Mouse (Mus musculus) mouse embryonic stem cell (cell line): ENCODE measurements around the gene Fga.

Experiments
- in situ Hi-C, 2 experiments: fragments of 300-500 bp; cut with MboI; formaldehyde crosslinking; loops; 1 replicate in 1 of 2; 3 replicates in 1 of 2; pipeline ENCODE4 v1.14.3; 2019 to 2020; ENCODE audit warnings: low sequenced_read_pairs in 2 of 2, low pct_unique_long_range_greater_than_20kb in 1 of 2, mixed read lengths in 1 of 2; ENCODE audit not compliant: unreplicated experiment in 1 of 2

Gene Fga

DNA sequence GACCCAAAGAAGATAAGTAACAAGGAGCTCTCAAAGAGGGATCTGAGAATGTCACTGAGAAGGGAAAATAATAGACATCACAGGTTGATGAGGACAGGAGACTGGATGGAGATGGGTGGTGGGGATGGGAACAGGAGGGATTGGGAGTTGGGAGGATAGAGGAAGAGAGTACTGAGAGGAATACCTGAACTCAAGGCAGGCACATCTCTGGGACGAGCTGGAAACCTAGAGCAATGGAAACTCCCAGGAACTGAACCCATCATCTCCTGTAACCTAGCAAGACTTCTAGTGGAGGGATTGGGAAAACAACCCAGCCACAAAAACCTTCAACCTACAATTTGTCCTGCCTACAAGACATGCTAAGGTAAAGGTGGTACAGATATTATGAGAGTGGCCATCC, 9.6 kb upstream of the Fga start:
- in situ Hi-C loops: loop anchor here in 1 of 2 experiments (25.0 kb wide), 1 partner anchor 246 kb away; no protein-coding TSS in a partner anchor

DNA sequence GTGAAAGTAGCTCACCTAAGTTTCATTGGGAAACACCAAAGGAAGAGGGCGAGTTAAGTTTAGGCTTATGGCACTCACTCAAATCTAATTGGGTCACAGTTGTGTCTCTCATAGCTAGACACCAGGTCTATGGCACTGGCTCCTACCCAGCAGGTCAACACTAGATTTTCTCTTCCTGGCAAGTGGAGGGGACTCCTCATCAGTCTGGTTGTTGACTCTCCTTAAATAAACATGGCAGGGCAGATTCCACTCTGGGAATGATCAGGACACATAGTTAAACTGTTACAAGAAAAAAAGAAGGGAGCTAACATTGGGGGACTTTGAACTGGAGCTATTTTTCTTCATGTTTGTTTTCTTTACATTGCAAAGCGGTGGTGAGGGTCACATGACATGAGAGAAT, 5.5 kb upstream of the Fga start:
- in situ Hi-C loops: loop anchor here in 1 of 2 experiments (25.0 kb wide), 1 partner anchor 242 kb away; no protein-coding TSS in a partner anchor

DNA sequence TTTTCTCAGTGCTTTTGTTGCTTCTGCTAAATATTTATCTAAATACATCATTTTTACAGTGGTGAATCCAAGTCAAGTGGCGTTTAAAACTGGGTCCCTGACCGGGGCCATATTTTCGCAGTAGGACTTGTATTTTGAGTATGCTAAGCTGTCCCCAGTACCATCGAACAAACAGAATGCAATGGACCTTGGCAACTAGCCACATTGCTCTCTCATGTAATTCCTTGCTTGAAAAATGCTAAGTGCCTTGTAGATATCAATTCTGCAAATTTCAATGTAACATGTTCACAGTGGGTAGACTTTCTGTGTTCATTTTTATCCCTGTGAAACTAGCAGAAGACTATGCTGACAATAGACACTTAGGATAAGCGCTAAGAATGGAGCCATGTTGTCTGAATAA, 4.7 kb upstream of the Fga start:
- in situ Hi-C loops: loop anchor here in 1 of 2 experiments (25.0 kb wide), 1 partner anchor 241 kb away; no protein-coding TSS in a partner anchor

DNA sequence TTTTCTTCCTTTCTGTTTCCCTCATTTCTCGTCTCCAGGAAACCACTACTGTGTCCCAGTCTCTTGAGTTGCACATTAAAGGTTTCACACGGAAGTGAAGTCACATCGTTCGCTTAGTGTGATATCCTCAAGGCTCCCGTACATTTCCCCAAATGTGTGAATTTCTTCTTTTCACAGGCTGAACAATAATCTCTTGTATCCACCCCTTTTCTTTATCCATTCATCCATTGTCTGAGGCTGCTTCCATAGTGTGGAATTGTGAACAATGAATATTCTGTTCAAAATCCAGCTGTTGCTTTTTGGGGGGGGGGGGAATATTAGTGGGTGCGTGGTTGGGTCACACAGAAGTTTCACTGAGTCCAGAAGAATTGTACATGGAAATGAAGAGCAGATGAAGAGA, 840 bp upstream of the Fga start:
- in situ Hi-C loops: no loop called here

DNA sequence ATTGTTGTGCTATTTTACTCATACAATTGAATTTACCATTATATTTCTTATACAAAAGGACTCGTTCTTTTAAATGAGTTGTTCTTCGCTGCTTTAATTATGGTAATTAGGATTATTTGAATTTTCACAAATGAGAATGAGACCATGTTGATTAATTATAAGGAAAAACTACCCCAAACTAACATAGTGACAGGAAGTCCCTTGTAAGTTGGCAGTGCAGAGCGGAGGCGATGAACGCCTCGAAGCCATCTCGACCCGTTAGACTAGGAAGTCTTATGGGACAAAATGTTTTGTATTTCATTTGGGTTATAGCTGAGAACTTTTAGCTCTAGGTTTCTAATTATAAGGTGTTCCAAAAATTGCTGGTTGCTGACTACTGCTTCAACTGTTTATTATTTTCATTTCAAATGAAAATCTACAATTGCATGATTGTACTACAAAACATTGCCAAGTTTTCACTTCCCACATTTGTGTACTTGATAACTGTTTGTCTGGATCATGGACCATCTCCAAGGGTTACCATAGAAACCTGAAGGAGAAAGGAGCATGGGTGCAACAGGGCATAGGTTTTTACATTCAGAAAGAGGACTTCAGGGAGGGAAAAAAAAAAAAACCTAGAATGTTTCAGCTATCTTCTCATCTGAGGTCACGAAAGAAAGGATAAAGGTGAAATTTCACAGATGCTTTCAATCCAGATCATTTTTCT, 1.8 kb downstream of the Fga start:
- in situ Hi-C loops: no loop called here

DNA sequence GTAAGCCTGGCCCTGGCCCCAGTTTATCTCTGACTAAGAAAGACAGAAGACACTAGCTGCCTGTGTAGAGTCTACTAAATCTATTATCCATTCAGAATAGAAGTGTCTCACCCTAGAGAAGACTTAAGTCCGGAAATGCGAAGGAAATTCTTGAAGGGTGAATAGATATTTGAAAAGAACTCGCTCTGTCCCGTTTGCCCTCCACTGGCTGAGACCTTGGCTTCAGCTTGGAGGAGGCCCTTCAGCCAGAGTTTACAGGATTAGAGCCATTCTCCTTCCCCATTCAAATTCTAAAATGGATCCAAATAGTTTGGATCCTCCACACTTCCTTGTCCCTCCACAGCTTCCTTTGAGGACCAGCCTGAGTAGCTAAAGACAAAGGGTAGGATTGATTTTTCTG, 4.5 kb downstream of the Fga start:
- in situ Hi-C loops: no loop called here

DNA sequence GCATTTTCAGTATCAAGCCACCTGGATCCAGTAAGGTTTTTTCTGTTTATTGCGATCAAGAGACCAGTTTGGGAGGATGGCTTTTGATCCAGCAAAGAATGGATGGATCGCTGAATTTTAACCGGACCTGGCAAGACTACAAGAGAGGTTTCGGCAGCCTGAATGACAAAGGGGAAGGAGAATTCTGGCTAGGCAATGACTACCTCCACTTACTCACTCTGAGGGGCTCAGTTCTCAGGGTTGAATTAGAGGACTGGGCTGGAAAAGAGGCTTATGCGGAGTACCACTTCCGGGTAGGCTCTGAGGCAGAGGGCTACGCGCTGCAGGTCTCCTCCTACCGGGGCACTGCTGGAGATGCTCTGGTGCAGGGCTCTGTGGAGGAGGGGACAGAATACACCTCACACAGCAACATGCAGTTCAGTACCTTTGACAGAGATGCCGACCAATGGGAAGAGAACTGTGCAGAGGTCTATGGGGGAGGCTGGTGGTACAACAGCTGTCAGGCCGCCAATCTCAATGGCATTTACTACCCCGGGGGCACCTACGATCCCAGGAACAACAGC, 7.0 kb downstream of the Fga start:
- in situ Hi-C loops: no loop called here

DNA sequence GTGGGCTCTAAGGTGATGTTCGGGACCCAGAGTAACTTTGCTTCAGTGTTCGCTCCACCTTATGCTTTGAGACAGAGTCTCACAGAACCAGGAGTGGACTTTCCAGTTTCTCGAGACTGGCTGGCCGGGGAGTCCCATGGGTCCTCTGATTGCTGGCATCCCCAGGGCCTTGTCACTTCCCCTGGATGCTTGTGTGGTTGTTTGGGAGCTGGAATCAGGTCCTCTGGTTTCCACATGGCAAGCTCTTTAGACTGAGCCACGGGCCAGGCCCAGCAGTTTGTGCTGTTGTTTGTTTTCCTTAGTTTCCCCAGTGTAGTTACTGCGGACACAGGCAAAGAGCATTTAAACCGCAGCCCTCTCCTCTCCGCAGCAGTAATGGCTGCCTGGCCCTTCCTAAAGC, 7.9 kb downstream of the Fga start:
- in situ Hi-C loops: no loop called here

DNA sequence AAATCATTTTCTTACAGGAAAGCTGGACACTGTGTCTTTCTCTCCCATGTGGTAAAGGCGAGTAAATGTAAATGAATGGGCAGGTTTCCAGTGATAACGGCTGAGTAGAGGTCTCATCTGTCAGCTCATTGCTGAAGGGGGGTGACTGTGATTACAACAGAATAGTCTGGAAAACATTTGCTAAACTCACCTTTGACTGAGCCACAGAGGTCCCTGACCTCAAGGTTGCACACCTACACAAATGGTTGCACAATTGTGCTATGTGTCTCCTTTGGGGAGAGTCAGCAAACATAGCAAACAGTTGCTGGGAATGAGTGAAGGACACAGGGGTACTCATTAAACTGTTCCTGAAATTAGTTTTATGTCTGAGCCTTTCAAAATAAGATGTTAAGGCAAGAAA, 13.0 kb downstream of the Fga start:
- in situ Hi-C loops: no loop called here

DNA sequence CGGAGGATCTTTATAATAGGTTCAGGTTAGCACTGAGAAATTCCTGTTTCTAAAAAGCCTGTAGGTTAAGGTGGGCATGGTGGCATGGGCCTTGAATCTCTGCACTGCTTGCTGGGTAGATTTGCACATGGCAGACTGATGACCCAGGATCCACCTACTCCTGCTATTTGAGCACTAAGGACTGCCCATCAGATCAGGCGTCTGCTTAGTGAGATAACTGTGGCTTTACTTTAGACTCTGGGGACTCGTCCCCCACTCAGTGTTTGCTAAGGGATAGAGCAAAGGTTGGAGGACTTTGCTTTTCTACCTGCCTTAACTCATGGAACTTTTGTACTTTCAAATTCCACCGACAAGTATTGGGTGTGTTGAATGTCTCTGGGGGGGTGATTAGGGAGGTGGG, 13.8 kb downstream of the Fga start:
- in situ Hi-C loops: no loop called here

DNA sequence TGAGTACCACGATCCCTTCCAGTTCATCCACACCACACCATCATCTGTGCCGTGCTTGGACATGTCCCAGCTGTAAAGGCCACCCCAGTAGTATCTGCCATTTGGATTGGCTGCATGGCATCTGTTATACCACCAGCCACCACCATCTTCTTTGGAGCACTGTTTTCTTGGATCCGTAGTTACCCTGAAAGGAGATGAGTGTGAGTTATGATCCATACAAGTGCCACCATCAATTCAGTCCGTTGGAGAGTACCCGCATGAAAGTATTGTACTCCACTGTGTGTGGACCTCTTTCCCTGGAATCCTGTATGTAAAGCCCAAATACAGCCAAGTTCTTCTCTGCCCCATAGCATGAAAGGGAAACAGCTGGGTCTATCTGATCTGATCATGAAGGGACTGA, 16.6 kb downstream of the Fga start:
- in situ Hi-C loops: no loop called here

DNA sequence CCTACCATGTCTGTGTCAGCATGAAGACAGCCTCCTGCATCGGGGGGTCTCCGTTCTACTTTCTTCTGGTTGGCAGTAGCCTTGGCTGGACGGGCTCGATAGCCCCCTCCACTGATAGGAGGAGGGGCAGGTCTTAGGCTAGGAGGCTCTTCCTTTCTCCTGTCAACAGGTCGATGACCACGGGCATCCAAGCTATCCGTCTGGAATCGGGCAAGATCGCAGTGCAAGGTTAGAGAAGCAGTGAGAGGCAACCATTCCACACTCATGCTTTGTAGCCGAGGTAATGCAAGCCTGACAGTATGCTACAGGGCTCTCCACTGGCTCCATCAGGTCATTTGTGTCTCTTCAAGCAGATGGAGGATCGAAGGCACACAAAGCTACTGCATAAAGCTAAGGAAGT, 20.8 kb downstream of the Fga start:
- in situ Hi-C loops: no loop called here

DNA sequence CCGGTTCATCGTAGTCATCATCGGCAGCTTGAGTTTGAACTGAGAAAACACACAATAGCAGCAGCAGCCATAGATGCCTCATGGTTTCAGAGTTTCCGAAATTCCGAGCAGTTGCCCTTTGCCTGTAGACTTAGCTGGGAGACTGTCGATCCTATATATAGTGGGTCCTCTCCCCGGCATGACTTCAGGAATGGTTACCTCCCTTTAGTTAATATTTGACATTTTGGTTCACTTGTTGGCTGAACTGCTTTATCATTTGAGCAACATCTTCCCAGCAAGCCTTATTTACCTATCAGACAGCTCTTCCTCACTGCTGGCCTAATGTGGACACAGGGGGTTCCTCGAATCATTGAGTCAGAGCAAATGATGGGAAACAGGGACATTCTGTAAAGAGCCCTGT, 23.8 kb downstream of the Fga start, which contains the start of gene Fgb:
Gene Fgb, minus strand, starts transcription at position 184 of the 400 bp plus-strand sequence.
- in situ Hi-C loops: loop anchor here (5.0 to 25.0 kb wide), 3 partner anchors 47 to 687 kb away; partner anchors contain the start of genes Map9 (in 1 of the 2) and Rbm46 (in 1 of the 2)

DNA sequence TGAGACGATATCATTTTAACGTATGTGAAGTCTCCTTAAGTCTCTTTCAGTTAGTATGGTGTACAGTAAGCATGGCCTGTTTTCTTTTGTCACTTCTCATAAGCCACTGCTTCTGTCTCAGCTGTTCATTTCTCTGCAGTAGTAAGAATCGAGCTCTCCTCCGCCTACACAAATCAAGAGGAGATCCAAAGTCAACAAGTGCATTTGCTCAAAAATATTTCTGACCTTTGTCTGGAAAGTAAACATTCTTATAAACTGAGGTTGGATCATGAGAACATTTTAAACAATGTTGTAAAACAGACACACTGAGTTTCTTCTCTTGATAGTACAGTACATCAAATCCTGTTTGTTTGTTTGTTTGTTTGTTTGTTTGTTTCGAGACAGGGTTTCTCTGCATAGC, 24.8 kb downstream of the Fga start:
- in situ Hi-C loops: loop anchor here (5.0 to 25.0 kb wide), 3 partner anchors 48 to 688 kb away; partner anchors contain the start of genes Map9 (in 1 of the 2) and Rbm46 (in 1 of the 2)

DNA sequence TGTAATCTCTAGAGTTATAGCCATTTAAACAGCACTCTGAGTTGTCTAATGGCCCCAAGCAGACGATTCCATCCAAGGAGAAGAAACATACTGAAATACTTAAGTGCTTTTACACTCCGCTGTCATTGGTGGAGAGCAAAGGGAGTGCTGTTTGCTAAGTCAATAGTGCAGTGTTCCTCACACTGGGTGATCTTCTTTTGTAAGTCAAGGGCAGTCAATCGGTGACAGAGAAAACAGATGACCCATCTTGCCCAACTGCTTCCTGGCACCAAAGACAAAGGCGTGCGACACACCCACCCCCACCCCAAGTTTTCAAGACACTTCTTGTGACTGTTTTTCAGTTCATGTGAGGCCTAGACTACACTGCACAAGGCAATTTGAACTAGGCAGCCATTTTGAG, 26.2 kb downstream of the Fga start:
- in situ Hi-C loops: loop anchor here (5.0 to 25.0 kb wide), 3 partner anchors 50 to 690 kb away; partner anchors contain the start of genes Map9 (in 1 of the 2) and Rbm46 (in 1 of the 2)

DNA sequence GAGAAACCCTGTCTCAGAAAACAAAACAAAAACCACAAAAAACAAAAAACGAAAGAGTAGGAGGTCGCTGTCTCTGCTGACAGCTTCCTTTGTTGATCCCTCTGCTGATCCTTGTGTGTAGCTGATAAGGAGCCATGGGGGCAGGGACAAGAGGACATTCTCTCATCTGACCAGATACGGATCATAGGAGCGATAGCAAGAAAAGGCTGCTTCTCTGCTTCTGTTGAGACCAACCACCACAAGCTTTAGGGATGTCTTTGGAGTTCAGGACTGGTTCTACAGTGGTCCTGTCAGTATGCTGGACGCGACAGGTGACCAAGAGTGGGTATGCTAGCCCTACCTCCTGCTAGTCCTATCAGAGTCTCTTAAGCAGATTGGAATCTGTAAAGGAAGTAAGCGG, 27.2 kb downstream of the Fga start:
- in situ Hi-C loops: loop anchor here (5.0 to 25.0 kb wide), 3 partner anchors 51 to 691 kb away; partner anchors contain the start of genes Map9 (in 1 of the 2) and Rbm46 (in 1 of the 2)

DNA sequence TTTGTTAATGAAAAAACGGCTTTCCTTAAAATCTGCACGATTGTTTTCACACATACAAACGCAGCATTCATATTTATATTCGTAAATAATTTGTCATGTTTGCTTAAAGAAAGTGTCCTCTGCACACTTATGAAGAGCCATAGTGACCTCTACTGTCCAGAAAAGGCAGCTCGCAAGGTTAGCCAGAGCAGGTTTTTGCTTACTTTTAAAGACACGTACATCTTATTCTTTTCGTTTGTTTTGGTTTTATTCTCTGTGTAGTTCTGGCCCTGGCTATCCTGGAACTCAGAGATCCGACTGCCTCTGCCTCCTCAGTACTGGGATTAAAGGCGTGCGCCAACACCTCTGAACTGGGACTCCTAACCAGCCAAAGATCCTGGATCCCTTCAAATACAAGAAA, 27.9 kb downstream of the Fga start:
- in situ Hi-C loops: loop anchor here (5.0 to 25.0 kb wide), 3 partner anchors 51 to 691 kb away; partner anchors contain the start of genes Map9 (in 1 of the 2) and Rbm46 (in 1 of the 2)

DNA sequence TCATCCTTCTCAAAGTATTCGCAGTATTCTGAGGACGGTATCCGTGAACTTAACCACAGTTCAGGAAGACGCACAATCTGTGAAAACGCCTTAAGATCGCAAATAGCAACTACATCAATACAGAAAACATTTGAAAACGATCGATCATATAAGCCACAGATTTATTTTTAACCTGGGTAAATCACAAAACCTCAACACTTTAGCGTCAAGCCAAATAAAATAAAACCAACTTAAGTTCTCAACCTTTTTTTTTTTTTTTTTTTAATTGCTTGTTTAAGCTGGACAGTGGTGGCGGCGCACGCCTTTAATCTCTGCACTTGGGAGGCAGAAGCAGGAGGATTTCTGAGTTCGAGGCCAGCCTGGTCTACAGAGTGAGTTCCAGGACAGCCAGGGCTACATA, 28.9 kb downstream of the Fga start:
- in situ Hi-C loops: loop anchor here (5.0 to 25.0 kb wide), 3 partner anchors 52 to 692 kb away; partner anchors contain the start of genes Map9 (in 1 of the 2) and Rbm46 (in 1 of the 2)

DNA sequence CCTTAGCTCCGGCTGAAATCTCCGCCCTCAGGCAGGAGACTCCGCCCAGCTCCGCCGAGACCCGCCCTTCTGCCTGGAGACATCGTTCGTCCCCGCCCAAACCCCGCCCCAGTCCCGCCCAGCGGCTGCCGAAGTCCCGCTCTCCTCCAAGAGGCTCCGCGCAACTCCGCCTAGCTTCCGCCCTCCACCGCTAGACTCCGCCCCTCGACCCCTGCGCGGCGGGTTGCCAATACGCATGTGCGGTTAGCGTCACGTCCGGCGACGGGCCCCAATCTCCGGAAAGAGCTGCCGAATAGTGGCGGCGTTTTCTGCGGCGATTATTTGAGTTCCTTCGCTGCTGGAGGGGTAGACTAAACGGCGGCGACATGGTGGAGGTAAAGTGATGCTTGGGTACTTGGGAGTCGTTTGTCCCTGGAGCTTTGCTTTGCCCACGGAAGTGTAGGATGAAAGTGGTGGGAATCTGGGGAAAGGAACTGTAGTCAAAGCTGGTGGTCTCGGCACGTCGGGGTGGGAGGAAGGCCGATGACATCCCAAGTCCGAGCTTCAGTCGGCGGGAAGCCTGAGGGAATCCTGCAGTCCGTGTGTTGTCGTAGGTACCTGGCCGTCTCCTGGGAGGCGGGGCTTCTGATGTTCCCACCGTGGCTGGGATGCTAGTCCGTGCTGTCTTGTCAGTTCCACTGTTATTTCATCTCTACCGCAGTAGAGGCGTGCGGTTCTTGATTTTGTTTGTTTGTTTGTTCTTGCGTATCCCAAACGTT, 29.6 kb downstream of the Fga start, which contains the start of gene Plrg1:
Gene Plrg1, plus strand, starts transcription at position 242 of the 758 bp plus-strand sequence.
- in situ Hi-C loops: loop anchor here in 1 of 2 experiments (10.0 to 25.0 kb wide), 2 partner anchors 181 to 693 kb away; partner anchors contain the start of genes Map9 and Rbm46
